22 mouse cellular contexts compared by ENCODE assay signal in genomic region chr5:15702891-15703290, GRCm38 (mm10). TPM values are rescaled to one million over a fixed set of nuclear protein-coding genes. Genes with fewer than 3 reads are reported as not detected.
DNase-seq lines count a peak whose midpoint lies in the region; ATAC-seq and TF ChIP-seq lines count a peak whose summit lies in the region.
"Not testable (repeated sequence)": the region's sequence is repeated elsewhere in the genome, so short reads cannot be mapped to it uniquely, and the experiment has no call there.
"Had no signal": no experiment of that assay in that cellular context is flagged by ENCODE, and none has a peak within 500 bp of the region (broad histone marks: within the 10 kb centered on the region; RNA-seq: fewer than 3 reads in every experiment).

No protein-coding gene starts in this region.

- in situ Hi-C loops in CH12.LX (cut with MboI; ENCODE audit: low pct_ligation_motif_present, low pct_unique_long_range_greater_than_20kb, low sequenced_read_pairs), result not testable (repeated sequence)

- DNase-seq in CH12.LX (ENCODE audit: extremely low read depth); midbrain, postnatal 0 days (ENCODE audit: low spot score); stomach, postnatal 0 days (ENCODE audit: low spot score): not testable (repeated sequence)
- peak; percentile 37 for DNase-seq in adrenal gland, postnatal 14 days
- peak; percentile 27 for DNase-seq in embryonic facial prominence, embryonic 11.5 days (ENCODE audit: low spot score)
- DNase-seq in hindbrain, embryonic 14.5 days (ENCODE audit: low spot score), result peak; percentile 50
- peak; percentile 14 for DNase-seq in kidney, postnatal 14 days
- DNase-seq in left cerebral cortex, postnatal 25 days (ENCODE audit: low spot score in 2 of 2), result peak; percentile 17 to 24

- not testable (repeated sequence) for TF ChIP-seq POLR2A in CH12.LX (IDR thresholded peaks at IDR 0.05; ENCODE audit: low read depth, low read length)

- WGBS in embryonic facial prominence, embryonic 11.5 days, result 24% methylated on average over 5 of the region's 5 CpGs
- 29% methylated on average over 5 of the region's 5 CpGs for WGBS in hindbrain, embryonic 14.5 days
- WGBS in midbrain, postnatal 0 days, result 24% methylated on average over 5 of the region's 5 CpGs
- 24% methylated on average over 5 of the region's 5 CpGs for WGBS in stomach, postnatal 0 days

- not testable (repeated sequence) for H3K4me1 ChIP-seq in CH12.LX (ENCODE audit: control insufficient read depth in 1 of 2, insufficient read depth in 2 of 2); embryonic facial prominence, embryonic 11.5 days (ENCODE audit: control insufficient read depth, insufficient read depth, low read length); hindbrain, embryonic 14.5 days (replicated peaks; ENCODE audit: control insufficient read depth, insufficient read depth, low read length); midbrain, postnatal 0 days (ENCODE audit: insufficient read depth, low read length); stomach, postnatal 0 days (replicated peaks; ENCODE audit: control insufficient read depth, insufficient read depth)

- H3K9me3 ChIP-seq in CH12.LX (replicated peaks; ENCODE audit: low read length); embryonic facial prominence, embryonic 11.5 days (replicated peaks; ENCODE audit: control insufficient read depth, low read length); hindbrain, embryonic 14.5 days (ENCODE audit: control insufficient read depth, low read length); midbrain, postnatal 0 days (ENCODE audit: low read length); stomach, postnatal 0 days (ENCODE audit: control insufficient read depth, low read length): not testable (repeated sequence)

- TF ChIP-seq EP300 in CH12.LX (IDR thresholded peaks at IDR 0.05; ENCODE audit: low read length); stomach, postnatal 0 days (optimal IDR thresholded peaks at IDR 0.05): not testable (repeated sequence)

- ATAC-seq in embryonic facial prominence, embryonic 11.5 days (replicated peaks; ENCODE audit: insufficient number of reproducible peaks, low FRiP score, low TSS enrichment, low read depth); hindbrain, embryonic 14.5 days (ENCODE audit: low FRiP score); midbrain, postnatal 0 days (ENCODE audit: low FRiP score); stomach, postnatal 0 days (ENCODE audit: low FRiP score, low TSS enrichment): not testable (repeated sequence)

- H3K79me2 ChIP-seq in CH12.LX (replicated peaks; ENCODE audit: control insufficient read depth, extremely low read depth, insufficient read depth, poor library complexity, severe bottlenecking), result not testable (repeated sequence)

- dilution Hi-C loops in CH12.LX (cut with MboI; ENCODE audit: extremely low pct_ligation_motif_present, extremely low pct_unique_long_range_greater_than_20kb, low sequenced_read_pairs), result not testable (repeated sequence)

- H3K4me2 ChIP-seq in CH12.LX (ENCODE audit: insufficient read depth, low read depth, poor library complexity, severe bottlenecking); embryonic facial prominence, embryonic 11.5 days (ENCODE audit: low read depth, low read length); hindbrain, embryonic 14.5 days (replicated peaks); midbrain, postnatal 0 days (ENCODE audit: low read depth, low read length, poor library complexity, severe bottlenecking); stomach, postnatal 0 days (replicated peaks; ENCODE audit: low read depth): not testable (repeated sequence)

- H3K4me3 ChIP-seq in CH12.LX (replicated peaks in 1 of 3; ENCODE audit: low read depth in 2 of 3, low read length in 2 of 3, poor library complexity in 1 of 3); embryonic facial prominence, embryonic 11.5 days (ENCODE audit: low read depth, low read length); hindbrain, embryonic 14.5 days (replicated peaks; ENCODE audit: low read length); midbrain, postnatal 0 days (ENCODE audit: low read depth, low read length); stomach, postnatal 0 days (ENCODE audit: low read depth, low read length): not testable (repeated sequence)

- intact Hi-C loops in left cerebral cortex, postnatal 25 days (cut with DNase I), result loop anchor here (10.0 kb wide), 1 partner anchor 592 kb away; no protein-coding TSS in a partner anchor

- H3K36me3 ChIP-seq in CH12.LX (replicated peaks in 1 of 2; ENCODE audit: control insufficient read depth in 1 of 2, insufficient read depth in 1 of 2, low read length in 1 of 2); embryonic facial prominence, embryonic 11.5 days (replicated peaks; ENCODE audit: control insufficient read depth, insufficient read depth, low read depth, low read length); hindbrain, embryonic 14.5 days (replicated peaks; ENCODE audit: control insufficient read depth, insufficient read depth); midbrain, postnatal 0 days (ENCODE audit: insufficient read depth, low read length); stomach, postnatal 0 days (ENCODE audit: control insufficient read depth, insufficient read depth, low read length): not testable (repeated sequence)

- TF ChIP-seq CTCF in CH12.LX (conservative IDR thresholded peaks at IDR 0.05 in 1 of 2, IDR thresholded peaks at IDR 0.05 in 1 of 2; ENCODE audit: low read depth in 2 of 2, low read length in 2 of 2), result peak in 1 of 2 experiments; percentile 42; a peak in 2 of 4 replicates
- TF ChIP-seq CTCF in midbrain, postnatal 0 days (IDR thresholded peaks at IDR 0.05), result peak; percentile 61
- TF ChIP-seq CTCF in stomach, postnatal 0 days (IDR thresholded peaks at IDR 0.05; ENCODE audit: low read depth), result peak; percentile 58

- not testable (repeated sequence) for H3K9ac ChIP-seq in CH12.LX (ENCODE audit: insufficient read depth, low read depth); embryonic facial prominence, embryonic 11.5 days (replicated peaks; ENCODE audit: low read length); hindbrain, embryonic 14.5 days; midbrain, postnatal 0 days (replicated peaks; ENCODE audit: low read length, poor library complexity, severe bottlenecking); stomach, postnatal 0 days (ENCODE audit: low read length)

- H3K27me3 ChIP-seq in CH12.LX (replicated peaks); embryonic facial prominence, embryonic 11.5 days (ENCODE audit: control insufficient read depth, insufficient read depth, low read length); hindbrain, embryonic 14.5 days (ENCODE audit: control insufficient read depth, insufficient read depth, low read length); midbrain, postnatal 0 days (ENCODE audit: insufficient read depth, low read length); stomach, postnatal 0 days (ENCODE audit: control insufficient read depth, insufficient read depth, low read length): not testable (repeated sequence)

- TF ChIP-seq RAD21 in CH12.LX (IDR thresholded peaks at IDR 0.05; ENCODE audit: low read depth, low read length), result peak; percentile 34

- not testable (repeated sequence) for H3K27ac ChIP-seq in CH12.LX (ENCODE audit: insufficient read depth, low read depth); embryonic facial prominence, embryonic 11.5 days (replicated peaks; ENCODE audit: low read depth, low read length); hindbrain, embryonic 14.5 days; midbrain, postnatal 0 days (ENCODE audit: low read depth, low read length); stomach, postnatal 0 days (replicated peaks)

TF ChIP-seq in CH12.LX, 34 proteins besides CTCF, POLR2A, EP300 and RAD21:
- TF ChIP-seq SMC3 (IDR thresholded peaks at IDR 0.05; ENCODE audit: low read depth, low read length) (0 out of 2 replicates have a peak, but pooled peaks have one; percentile 6), ZNF384 (IDR thresholded peaks at IDR 0.05; ENCODE audit: low read depth, low read length) (peak; percentile 46)

RNA-seq across cellular contexts. Expression of gene Speer4c, which starts 11.2 kb away (rescaled TPM):
- total RNA-seq in CH12.LX (2012; rRNA removed), result not detected in 2 replicates
- total RNA-seq in CH12.LX (2014; rRNA removed), result not detected in 2 replicates
- not detected in 2 replicates for polyA plus RNA-seq in CH12.LX (2012; ENCODE audit: insufficient read length, low read depth)
- not detected in 2 replicates for total RNA-seq in adrenal gland, postnatal 14 days (2021)
- polyA plus RNA-seq in embryonic facial prominence, embryonic 11.5 days (2014; fragmentation: Nextera tagmentation; extraction: Ambion mirVana), result not detected in 2 replicates
- not detected in 2 replicates for polyA plus RNA-seq in hindbrain, embryonic 14.5 days (2014; fragmentation: Nextera tagmentation; extraction: Ambion mirVana)
- total RNA-seq in left cerebral cortex, postnatal 25 days (2021), result not detected
- total RNA-seq in midbrain, postnatal 0 days (2014; rRNA removed), result not detected in 2 replicates
- 0.20 TPM in 1 of 2 replicates, not detected in the other for polyA plus RNA-seq in midbrain, postnatal 0 days (2015; fragmentation: Nextera tagmentation; extraction: Ambion mirVana)
- polyA plus RNA-seq in stomach, postnatal 0 days (2015; fragmentation: Nextera tagmentation; extraction: Ambion mirVana), result 0.23 TPM in 1 of 2 replicates, not detected in the other
- total RNA-seq: common myeloid progenitor, adult 5-6 weeks; layer of hippocampus, adult 8-10 months; left cerebral cortex, postnatal 10 days; liver, adult 2 months; monocyte, adult 5-6 weeks had no signal
- polyA plus RNA-seq: forebrain, embryonic 11.5 days; G1E; gonadal fat pad, adult 2 months; heart, embryonic 13.5 days; hindbrain, embryonic 11.5 days; intestine, embryonic 15.5 days; liver, adult 2 months; lung, embryonic 15.5 days; neural tube, embryonic 14.5 days had no signal

RNA-seq across cellular contexts. Expression of gene 4930572O03Rik, which starts 46.0 kb away (rescaled TPM):
- not detected in 2 replicates for total RNA-seq in CH12.LX (2012; rRNA removed)
- total RNA-seq in CH12.LX (2014; rRNA removed), result not detected in 2 replicates
- polyA plus RNA-seq in CH12.LX (2012; ENCODE audit: insufficient read length, low read depth), result not detected in 2 replicates
- total RNA-seq in adrenal gland, postnatal 14 days (2021), result not detected in 2 replicates
- polyA plus RNA-seq in embryonic facial prominence, embryonic 11.5 days (2014; fragmentation: Nextera tagmentation; extraction: Ambion mirVana), result not detected in 2 replicates
- not detected in 2 replicates for polyA plus RNA-seq in hindbrain, embryonic 14.5 days (2014; fragmentation: Nextera tagmentation; extraction: Ambion mirVana)
- not detected for total RNA-seq in left cerebral cortex, postnatal 25 days (2021)
- not detected in 2 replicates for total RNA-seq in midbrain, postnatal 0 days (2014; rRNA removed)
- not detected in 2 replicates for polyA plus RNA-seq in midbrain, postnatal 0 days (2015; fragmentation: Nextera tagmentation; extraction: Ambion mirVana)
- not detected in 2 replicates for polyA plus RNA-seq in stomach, postnatal 0 days (2015; fragmentation: Nextera tagmentation; extraction: Ambion mirVana)
- total RNA-seq: common myeloid progenitor, adult 5-6 weeks; G1E; layer of hippocampus, adult 8-10 months; left cerebral cortex, postnatal 10 days; liver, adult 2 months; monocyte, adult 5-6 weeks had no signal
- polyA plus RNA-seq: embryonic facial prominence, embryonic 15.5 days; forebrain, embryonic 11.5 days; G1E; gonadal fat pad, adult 2 months; heart, embryonic 13.5 days; hindbrain, embryonic 11.5 days; intestine, embryonic 15.5 days; liver, adult 2 months; lung, embryonic 15.5 days; neural tube, embryonic 14.5 days had no signal
